Mouse (Mus musculus): ENCODE measurements at regions not wholly inside any gene's neighbourhood (a gene's known extent, or its start where the extent isn't known, plus 50 kb on each side); places are given as distances from the start of the nearest gene placed in this dataset.
"Not testable (repeated sequence)": the region's sequence is repeated elsewhere in the genome, so short reads cannot be mapped to it uniquely, and the experiment has no call there.

DNA sequence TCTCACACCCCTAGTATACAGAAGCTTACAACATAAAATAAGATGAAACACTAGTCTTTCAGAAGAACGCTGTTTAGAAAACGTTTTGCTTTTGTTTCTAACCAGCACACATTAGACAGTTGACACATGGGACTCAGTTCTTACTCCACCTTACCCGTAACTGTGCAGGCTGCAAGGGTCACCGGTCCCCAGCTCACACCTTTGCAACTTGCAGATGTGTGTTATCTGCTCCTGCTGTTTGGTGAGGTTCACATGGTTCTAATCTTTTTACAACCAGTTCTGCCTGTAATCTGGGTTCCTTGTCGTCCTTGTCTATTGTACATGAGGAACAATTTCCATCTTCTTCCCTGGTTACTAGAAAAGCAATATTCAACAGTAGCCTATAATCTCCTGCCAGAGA lies 135.1 kb upstream of the Cdk6 start:
- WGBS, result 86% methylated on average over 5 of the region's 5 CpGs
- not testable (repeated sequence) for H3K4me2 ChIP-seq (replicated peaks); H3K4me1 ChIP-seq; H3K4me3 ChIP-seq; H3K9me3 ChIP-seq; H3K9ac ChIP-seq (replicated peaks); ATAC-seq (ENCODE audit: low FRiP score, low read depth); H3K27me3 ChIP-seq; H3K27ac ChIP-seq (replicated peaks); H3K36me3 ChIP-seq

DNA sequence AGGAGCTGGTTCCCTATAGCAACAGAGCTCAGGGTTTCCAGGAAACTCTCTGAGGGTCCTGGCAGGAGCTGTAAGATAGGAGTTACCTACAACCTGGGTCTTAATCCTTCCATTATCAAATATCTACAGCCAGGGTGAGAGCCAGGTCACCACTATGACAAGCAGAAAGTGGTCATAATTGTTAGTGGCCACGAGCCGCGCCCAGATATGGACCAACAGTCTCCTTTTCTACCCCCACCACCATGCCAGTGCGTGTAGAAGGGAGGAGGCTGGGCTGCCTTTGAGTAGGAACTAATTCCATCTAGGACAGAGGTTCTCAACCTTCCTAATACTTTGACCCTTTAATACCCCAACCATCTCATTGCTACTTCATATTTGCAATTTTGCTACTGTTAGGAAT lies 133.0 kb upstream of the Cdk6 start:
- not testable (repeated sequence) for H3K9me3 ChIP-seq; H3K4me3 ChIP-seq; ATAC-seq (ENCODE audit: low FRiP score, low read depth); H3K27ac ChIP-seq (replicated peaks); H3K9ac ChIP-seq (replicated peaks); H3K4me2 ChIP-seq (replicated peaks); H3K27me3 ChIP-seq; H3K36me3 ChIP-seq; H3K4me1 ChIP-seq
- 88% methylated on average over 4 of the region's 4 CpGs for WGBS

DNA sequence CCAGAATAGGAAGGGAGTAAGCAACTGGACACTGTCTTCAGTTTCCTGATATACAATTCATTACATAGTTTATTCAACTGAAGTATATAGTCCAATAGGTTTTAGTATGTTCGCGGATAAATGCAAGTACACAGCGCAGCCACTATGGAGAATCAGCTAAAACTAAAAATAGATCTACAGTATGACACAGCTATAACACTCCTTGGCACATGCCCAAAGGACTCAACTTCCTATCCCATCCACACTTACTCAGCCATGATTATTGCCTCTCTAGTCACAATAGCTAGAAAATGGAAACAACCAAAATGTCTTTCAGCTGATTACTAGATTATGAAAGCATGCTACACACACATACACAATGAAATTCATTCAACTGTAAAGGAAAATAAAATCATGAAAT lies 130.0 kb upstream of the Cdk6 start:
- H3K4me2 ChIP-seq (replicated peaks), result no peak overlapping the region
- H3K27me3 ChIP-seq, result no peaks in the 10 kb centered on the region
- H3K9ac ChIP-seq (replicated peaks), result no peak overlapping the region
- no peak overlapping the region for H3K27ac ChIP-seq (replicated peaks)
- ATAC-seq (ENCODE audit: low FRiP score, low read depth), result no peak
- no peaks in the 10 kb centered on the region for H3K4me1 ChIP-seq
- no peaks in the 10 kb centered on the region for H3K9me3 ChIP-seq
- H3K4me3 ChIP-seq, result no peak overlapping the region
- WGBS, result 95% methylated on average over 3 of the region's 3 CpGs
- H3K36me3 ChIP-seq, result no peaks in the 10 kb centered on the region

DNA sequence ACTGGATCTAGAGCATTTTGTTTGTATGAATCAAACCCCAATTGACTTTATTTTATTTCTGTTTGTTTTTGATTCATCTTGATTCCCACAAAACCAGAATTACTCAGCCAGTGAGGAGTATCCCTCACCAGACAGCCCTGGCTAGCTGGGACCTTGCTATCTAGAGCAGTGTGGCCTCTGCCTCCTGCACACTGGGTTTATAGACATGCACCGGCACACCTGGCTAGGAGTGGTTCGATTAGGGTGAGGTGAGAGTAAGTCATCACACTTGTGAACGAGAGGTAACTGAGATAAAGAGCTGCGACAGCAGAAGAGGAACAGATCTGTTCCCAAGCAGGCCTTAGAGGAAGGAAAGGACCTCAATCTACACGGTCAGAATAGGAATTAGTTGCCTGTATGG lies 125.2 kb upstream of the Cdk6 start:
- 81% methylated on average over 5 of the region's 5 CpGs for WGBS
- ATAC-seq (ENCODE audit: low FRiP score, low read depth), result no peak

DNA sequence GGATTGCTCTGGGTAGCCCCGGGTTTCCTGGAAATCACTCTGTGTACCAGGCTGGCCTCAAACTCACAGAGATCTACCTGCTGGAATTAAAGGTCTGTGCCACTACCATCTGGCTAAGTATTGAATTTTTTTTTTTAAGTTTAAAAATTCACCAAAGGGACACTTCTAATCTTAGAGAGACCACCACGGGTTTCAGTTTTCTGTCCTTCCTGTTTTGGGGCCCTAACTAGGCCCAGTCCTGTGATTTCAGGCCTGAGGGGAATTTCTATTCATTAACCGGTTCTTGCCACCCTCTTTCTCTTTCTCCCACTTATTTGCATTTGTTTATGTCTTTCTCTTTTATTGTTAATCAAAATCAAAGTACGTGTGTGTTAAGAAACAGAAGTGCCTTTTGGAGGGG lies 122.1 kb upstream of the Cdk6 start:
- WGBS, result 46% methylated on average over 4 of the region's 4 CpGs
- H3K36me3 ChIP-seq, result no peaks in the 10 kb centered on the region

More for the DNA sequence above, 125.2 kb upstream of the Cdk6 start:
- no peaks in the 10 kb centered on the region for H3K36me3 ChIP-seq
- no peak overlapping the region for H3K4me3 ChIP-seq
- H3K27me3 ChIP-seq, result no peaks in the 10 kb centered on the region
- H3K4me2 ChIP-seq (replicated peaks), result no peak overlapping the region
- H3K4me1 ChIP-seq, result no peaks in the 10 kb centered on the region
- no peak overlapping the region for H3K27ac ChIP-seq (replicated peaks)
- no peak overlapping the region for H3K9ac ChIP-seq (replicated peaks)
- H3K9me3 ChIP-seq, result no peaks in the 10 kb centered on the region

DNA sequence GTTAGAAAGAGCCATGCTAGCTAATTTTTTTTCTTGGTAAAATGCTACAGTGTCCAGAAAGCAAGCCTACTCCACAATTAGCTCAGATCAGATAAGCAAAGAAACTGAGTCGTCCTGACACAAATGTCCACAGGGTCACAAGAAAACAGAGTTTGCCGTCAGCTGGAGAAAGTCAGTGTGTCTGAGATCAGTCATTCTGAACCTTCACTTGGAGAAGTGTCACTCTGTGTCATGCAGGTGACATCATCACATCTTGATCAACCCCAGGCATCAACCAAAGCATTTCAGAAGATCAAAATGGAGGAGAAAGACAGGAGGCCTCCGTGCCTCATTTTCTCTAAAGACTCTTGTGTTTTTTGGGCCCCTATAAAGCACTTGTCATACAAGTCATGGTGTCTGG lies 121.5 kb upstream of the Cdk6 start:
- no peak overlapping the region for H3K27ac ChIP-seq (replicated peaks)
- no peaks in the 10 kb centered on the region for H3K36me3 ChIP-seq
- H3K4me1 ChIP-seq, result no peaks in the 10 kb centered on the region
- 88% methylated on average over 3 of the region's 3 CpGs for WGBS
- no peak for ATAC-seq (ENCODE audit: low FRiP score, low read depth)
- no peaks in the 10 kb centered on the region for H3K9me3 ChIP-seq
- no peak overlapping the region for H3K4me2 ChIP-seq (replicated peaks)
- H3K4me3 ChIP-seq, result no peak overlapping the region
- no peak overlapping the region for H3K9ac ChIP-seq (replicated peaks)
- no peaks in the 10 kb centered on the region for H3K27me3 ChIP-seq

More for the DNA sequence above, 122.1 kb upstream of the Cdk6 start:
- Histone ChIP-seq H3K4me3 (no peak overlapping the region), H3K9ac (replicated peaks) (no peak overlapping the region), H3K27me3 (no peaks in the 10 kb centered on the region), H3K9me3 (no peaks in the 10 kb centered on the region), H3K4me1 (no peaks in the 10 kb centered on the region), H3K4me2 (replicated peaks) (no peak overlapping the region), H3K27ac (replicated peaks) (no peak overlapping the region)
- no peak for ATAC-seq (ENCODE audit: low FRiP score, low read depth)

DNA sequence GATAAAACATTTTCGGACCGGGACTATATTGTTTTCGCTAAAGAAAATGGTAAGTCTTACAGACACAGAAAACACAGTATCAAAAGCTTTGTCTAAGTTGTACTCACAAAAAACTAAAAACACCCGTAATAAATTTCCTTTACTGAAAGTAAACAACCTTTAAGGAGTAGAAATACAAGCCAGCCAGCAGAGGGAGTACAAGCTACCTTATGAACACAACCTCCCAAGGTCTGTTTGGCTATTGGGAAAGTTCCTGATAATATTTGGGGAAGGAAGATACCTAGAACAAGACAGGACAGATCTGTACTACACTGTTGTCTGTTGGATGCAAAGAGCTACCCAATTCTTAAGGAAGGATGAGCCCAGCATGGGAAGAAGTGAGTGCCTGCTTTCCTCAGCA lies 117.5 kb upstream of the Cdk6 start:
- H3K4me2 ChIP-seq (replicated peaks); H3K27me3 ChIP-seq; H3K4me3 ChIP-seq; H3K36me3 ChIP-seq; ATAC-seq (ENCODE audit: low FRiP score, low read depth); H3K4me1 ChIP-seq; H3K27ac ChIP-seq (replicated peaks); H3K9ac ChIP-seq (replicated peaks); H3K9me3 ChIP-seq: not testable (repeated sequence)
- 83% methylated on average over 4 of the region's 4 CpGs for WGBS

DNA sequence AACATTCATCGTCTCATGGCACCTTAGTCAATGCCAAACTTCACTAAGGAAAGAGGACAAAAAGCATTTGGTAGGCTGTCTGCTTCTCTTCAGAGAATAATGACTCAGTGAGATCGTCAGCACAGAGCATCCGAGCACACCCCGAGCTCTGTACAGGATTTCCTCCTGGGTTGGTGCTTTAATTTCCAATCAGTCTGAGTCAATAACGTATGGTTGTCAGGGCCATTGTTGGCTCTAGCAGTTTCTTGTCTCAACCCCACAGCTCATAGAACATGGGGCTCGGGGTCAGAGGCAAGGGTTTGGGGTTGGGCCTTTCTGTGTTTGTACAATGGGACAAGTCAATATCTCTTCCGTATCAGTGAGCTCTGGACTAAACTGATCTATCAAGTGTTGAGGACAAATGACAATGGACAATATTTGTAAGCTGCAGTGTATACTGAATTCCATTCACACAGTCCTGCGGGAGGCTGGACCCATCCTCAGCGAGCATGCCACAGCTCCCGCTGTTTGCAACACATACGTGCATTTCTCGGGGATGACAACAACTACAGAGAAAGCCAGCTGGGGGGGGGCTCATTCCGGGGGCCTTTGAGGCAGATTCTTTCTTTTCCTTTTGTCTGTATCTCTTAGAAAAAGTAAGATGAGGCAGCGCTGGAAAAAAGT lies 116.8 kb upstream of the Cdk6 start:
- H3K9me3 ChIP-seq; H3K4me3 ChIP-seq; H3K36me3 ChIP-seq; H3K27ac ChIP-seq (replicated peaks); H3K27me3 ChIP-seq; H3K9ac ChIP-seq (replicated peaks); ATAC-seq (ENCODE audit: low FRiP score, low read depth); H3K4me2 ChIP-seq (replicated peaks); H3K4me1 ChIP-seq: not testable (repeated sequence)
- 80% methylated on average over 14 of the region's 14 CpGs for WGBS

DNA sequence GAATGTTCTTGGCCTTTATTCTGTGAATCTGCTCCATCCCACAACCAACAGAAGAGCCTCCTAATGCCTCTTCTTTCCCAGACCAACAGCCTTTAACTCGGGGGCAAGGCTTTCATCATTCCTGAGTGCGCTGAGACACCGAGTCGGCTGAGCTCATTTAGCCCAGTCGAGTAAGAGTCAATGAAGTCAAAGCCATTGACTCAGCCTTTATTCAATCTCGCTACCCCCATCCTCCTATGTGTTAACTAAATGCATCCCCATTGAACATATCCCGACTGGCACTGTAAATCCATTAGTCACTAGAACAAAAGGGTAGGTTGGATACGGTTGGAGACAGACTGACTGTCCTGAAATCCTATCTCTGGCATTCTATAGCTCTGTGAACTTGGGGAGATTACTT lies 115.9 kb upstream of the Cdk6 start:
- 70% methylated on average over 8 of the region's 8 CpGs for WGBS
- not testable (repeated sequence) for ATAC-seq (ENCODE audit: low FRiP score, low read depth)

DNA sequence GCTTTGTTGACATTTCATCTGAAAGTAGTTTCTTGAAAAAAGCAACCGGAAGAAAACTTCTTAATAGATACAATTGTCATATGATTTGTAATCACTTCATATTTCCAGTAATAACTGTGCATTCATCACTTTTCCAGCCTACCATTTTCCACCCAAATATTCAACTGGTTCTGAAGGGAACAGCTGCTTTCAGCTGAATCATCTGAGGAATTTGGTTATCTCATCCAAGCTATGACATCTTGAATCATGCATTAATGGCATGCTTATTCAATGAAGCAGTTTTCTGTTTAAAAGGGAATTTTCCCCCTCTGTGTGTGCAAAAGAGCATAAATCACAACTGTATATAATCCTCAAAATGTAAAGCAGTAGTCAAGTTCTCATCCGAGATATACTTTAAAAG lies 97.2 kb upstream of the Cdk6 start:
- 92% methylated on average over 2 of the region's 2 CpGs for WGBS
- not testable (repeated sequence) for H3K4me2 ChIP-seq (replicated peaks); H3K4me3 ChIP-seq; H3K9me3 ChIP-seq; H3K36me3 ChIP-seq; H3K27ac ChIP-seq (replicated peaks); H3K9ac ChIP-seq (replicated peaks); ATAC-seq (ENCODE audit: low FRiP score, low read depth); H3K27me3 ChIP-seq; H3K4me1 ChIP-seq

More for the DNA sequence above, 115.9 kb upstream of the Cdk6 start:
- H3K27me3 ChIP-seq; H3K4me1 ChIP-seq; H3K27ac ChIP-seq (replicated peaks); H3K9me3 ChIP-seq; H3K4me2 ChIP-seq (replicated peaks); H3K9ac ChIP-seq (replicated peaks); H3K4me3 ChIP-seq; H3K36me3 ChIP-seq: not testable (repeated sequence)

DNA sequence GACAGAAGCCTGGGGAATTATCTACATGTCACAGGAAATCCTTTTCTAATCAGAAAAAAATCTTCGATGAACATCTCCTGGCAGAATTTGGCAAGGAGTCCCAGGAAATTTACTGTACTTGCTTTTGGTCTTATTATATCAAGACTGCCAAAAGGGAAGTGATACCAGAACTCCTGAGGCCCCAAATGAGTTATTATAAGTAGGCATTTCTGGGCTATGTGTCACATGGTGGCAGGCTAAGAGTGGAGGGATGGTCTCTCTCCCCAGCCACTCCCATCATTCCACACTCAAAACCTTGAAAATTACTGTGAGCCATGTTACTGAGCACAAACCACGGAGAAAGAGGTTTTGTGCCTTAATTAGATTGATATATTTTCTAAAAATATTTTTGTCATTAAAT lies 94.0 kb upstream of the Cdk6 start:
- Histone ChIP-seq H3K27me3 (no peaks in the 10 kb centered on the region), H3K27ac (replicated peaks) (no peak overlapping the region), H3K4me3 (no peak overlapping the region), H3K36me3 (no peaks in the 10 kb centered on the region), H3K4me1 (no peaks in the 10 kb centered on the region), H3K9me3 (no peaks in the 10 kb centered on the region), H3K4me2 (replicated peaks) (no peak overlapping the region), H3K9ac (replicated peaks) (no peak overlapping the region)
- no peak for ATAC-seq (ENCODE audit: low FRiP score, low read depth)
- 90% methylated on average over 2 of the region's 2 CpGs for WGBS

DNA sequence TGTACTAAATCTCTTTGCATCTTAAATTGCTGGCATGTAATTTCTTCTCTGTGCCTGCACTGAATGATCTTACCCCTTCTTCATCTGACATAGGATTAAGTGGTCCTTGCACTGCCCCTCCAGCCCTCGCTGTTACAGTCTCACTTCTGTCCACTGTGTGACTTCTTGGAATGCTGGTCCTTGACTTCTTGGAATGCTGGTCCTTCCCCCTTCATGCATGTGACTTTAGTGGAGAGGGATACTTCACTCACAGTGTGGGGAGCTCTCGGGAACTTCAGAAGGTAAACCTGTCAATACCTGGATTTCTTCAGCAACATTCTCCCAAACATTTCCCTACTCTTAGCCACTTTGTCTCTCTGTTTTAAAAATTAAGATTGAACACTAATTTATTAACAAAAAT lies 91.0 kb upstream of the Cdk6 start:
- ATAC-seq (ENCODE audit: low FRiP score, low read depth), result no peak
- WGBS, result 89% methylated on average over 2 of the region's 2 CpGs

DNA sequence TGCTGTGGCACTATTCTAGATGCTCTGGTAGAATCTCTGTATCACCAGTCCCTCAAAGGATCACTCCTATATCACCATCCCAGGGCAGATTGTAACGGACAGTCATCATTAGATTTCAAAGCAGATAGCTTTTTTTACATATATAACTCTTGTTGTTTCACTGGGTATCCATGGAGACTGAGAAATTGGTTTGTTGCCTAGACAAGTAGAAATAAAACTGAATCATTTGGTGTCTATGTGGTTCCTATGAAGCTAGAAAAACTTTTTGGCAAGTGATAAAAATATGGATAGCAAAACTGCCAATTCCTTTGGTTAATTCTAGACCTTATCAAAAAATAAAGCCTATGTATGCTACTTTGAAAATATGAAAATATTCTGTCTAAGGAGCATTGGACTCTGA lies 81.0 kb upstream of the Cdk6 start:
- ATAC-seq (ENCODE audit: low FRiP score, low read depth), result no peak
- Histone ChIP-seq H3K4me3 (no peak overlapping the region), H3K9me3 (peaks cover 3% of the 10 kb centered on the region; the same call in 1 of the 2 replicates), H3K9ac (replicated peaks) (no peak overlapping the region), H3K4me1 (no peaks in the 10 kb centered on the region), H3K4me2 (replicated peaks) (no peak overlapping the region), H3K36me3 (no peaks in the 10 kb centered on the region), H3K27me3 (no peaks in the 10 kb centered on the region), H3K27ac (replicated peaks) (no peak overlapping the region)
- 79% methylated on average over 1 of the region's 1 CpGs for whole genome bisulfite sequencing

More for the DNA sequence above, 91.0 kb upstream of the Cdk6 start:
- H3K4me1 ChIP-seq, result no peaks in the 10 kb centered on the region
- no peaks in the 10 kb centered on the region for H3K27me3 ChIP-seq
- no peak overlapping the region for H3K27ac ChIP-seq (replicated peaks)
- H3K9me3 ChIP-seq, result no peaks in the 10 kb centered on the region
- no peak overlapping the region for H3K4me3 ChIP-seq
- no peaks in the 10 kb centered on the region for H3K36me3 ChIP-seq
- H3K9ac ChIP-seq (replicated peaks), result no peak overlapping the region
- H3K4me2 ChIP-seq (replicated peaks), result no peak overlapping the region
